Mouse (Mus musculus) neural tube, embryonic 10.5 days (tissue): ENCODE data around the gene Id3.

Source experiments
- DNase-seq: peaks from one replicate; pipeline ENCODE4 v3.0.0-alpha.2; 2017; ENCODE audit warnings: low spot score; ENCODE audit errors: extremely low spot score

The Id3 gene

DNA sequence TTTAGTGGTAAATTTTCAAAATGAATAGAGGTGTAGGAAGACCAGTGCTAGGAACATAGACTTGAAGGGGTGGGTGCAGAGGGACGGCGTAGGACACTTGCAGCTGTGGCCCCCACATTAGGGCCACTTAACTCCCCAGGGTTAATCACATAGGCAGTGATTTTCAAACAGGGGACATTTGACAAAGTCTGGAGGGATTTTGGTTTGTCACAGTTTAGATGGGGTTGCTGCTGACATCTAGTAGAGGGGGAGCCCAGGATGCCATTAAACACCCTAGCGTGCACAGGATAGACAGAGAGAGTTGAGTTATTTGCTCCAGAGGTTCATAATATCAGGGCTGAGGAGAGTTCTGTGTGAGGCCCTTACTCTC is 19.5 kb upstream of the Id3 start:
- no peak for DNase-seq

DNA sequence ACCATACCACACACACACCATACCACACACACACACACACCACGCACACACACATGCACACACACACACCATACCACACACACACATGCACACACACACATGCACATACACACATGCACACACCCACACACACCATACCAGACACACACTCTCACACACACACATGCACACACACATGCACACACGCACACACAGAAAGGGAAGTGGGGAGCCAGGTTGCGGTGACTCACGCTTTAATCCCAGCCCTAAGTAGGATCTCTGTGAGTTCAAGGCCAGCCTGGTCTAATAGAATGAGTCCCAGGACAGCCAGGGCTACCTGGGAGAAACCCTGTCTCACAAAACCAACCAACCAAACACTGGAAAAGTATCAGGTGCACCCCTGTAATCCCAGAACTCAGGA is 18.7 kb upstream of the Id3 start:
- no peak for DNase-seq

DNA sequence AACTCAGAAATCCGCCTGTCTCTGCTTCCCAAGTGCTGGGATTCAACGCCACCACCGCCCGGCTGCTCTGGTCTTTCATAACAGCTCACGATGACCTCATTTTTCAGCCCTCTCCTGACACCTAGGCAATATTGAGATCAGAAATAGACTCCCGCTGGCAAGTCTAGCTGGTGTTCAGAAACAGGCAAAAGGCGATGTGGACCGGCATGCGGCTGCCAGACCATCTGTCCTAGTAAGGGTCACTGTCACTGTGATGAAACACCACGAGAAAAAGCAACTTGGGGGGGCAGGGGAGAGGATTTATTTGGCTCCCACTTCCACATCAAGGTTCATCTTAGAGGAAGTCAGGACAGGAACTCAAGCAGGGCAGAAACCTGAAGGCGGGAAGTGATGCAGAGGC is 17.8 kb upstream of the Id3 start:
- no peak for DNase-seq

DNA sequence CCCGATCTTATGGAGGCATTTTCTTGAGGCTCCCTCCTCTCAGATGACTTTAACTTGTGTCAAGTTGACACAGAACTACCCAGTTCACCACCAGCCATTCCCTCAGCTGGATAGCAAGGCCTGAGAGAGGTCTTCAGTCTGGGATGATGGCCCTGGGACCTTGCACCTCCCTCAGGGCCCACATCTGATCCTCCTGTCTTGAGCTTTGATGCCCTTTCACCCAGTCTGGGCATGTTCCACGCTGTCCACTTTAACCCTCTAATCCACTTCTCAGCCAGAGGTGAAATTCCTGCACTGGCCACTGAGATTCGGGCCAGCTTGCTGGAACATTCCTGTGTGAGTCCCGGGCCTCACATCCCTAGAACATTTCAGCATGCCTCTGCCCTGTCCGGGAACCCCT is 17.3 kb upstream of the Id3 start:
- DNase-seq, result no peak

DNA sequence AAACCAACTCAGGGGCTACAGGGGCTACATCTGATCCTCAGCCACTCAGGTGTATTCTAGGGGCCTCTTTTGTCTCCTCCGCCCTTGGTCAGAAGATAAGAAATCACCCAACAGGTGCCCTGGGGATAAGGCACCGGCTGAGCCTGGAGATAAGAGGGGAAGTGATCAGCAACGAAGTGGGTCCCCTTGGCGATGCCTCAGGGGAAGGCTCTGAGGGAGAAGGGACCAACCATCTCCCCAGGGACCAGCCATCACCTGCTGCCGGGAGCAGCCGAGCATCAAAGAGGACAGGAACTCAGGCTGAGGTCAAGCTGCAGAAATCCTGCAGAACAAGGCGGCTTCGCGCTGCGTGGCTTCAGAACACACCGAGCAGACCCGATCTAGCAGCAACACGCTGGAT is 15.6 kb upstream of the Id3 start:
- no peak for DNase-seq

DNA sequence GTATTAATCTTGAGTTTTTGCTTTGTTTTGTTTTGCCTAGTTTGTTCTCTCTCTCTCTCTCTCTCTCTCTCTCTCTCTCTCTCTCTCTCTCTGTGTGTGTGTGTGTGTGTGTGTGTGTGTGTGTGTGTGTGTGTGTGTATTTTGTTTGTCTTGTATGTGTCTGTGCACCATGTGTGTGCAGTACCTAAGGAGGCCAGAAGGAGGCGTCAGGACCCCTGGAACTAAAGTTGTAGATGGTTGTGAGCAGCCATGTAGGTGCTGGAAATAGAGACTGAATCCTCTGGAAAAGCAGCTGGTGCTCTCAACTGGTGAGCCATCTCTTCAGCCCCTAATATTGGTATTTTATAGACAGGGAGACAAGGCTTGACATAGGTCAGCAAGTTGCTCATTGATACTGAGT is 13.5 kb upstream of the Id3 start:
- peak; percentile 12 for DNase-seq

DNA sequence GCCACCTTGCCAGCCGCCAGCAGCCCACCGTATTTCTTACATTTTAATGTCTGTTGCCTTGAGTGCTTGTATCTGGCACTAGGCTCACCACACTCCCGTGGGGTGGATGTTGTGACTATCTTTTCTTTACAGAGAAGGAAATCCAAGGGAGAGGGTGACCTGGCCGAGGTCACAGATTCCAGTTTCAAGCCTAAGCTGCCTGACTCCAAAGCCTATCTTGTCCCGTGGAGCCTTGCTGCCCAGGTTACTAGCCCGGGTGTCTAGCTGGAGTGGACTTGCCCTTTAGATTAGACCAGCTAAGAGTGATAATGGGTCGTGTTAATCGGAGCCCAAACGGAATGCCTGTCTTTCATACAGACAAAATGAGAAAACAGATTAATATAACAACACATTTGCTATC is 9.5 kb upstream of the Id3 start:
- peak; percentile 41 for DNase-seq

DNA sequence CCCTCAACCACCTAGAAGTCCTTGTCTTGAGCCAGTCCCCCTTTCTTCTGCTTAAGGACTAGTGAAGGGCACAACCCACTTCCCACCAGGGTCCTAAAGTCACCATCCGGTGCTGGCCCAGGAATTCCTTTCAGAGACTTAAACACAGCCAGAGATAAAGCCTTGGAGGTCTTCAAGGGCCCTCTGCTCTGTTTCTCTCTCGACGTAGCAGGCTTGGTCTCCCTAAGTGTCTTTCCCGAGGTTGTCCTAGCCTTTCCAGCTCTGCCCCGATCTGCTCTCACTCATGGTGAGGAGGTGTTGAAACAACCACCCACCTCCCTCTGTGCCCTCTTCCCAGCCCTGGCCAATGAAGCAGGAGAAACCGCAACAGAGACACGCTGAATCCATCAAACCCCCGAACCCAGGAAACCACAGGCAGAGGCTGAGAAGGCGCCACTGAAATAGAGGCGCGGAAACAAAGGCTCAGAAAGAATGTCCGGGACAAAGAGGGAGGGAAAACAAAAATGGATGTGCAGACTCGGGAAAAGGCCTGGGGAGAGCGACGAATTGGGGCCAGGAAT is 8.8 kb upstream of the Id3 start:
- DNase-seq, result peak; percentile 85

DNA sequence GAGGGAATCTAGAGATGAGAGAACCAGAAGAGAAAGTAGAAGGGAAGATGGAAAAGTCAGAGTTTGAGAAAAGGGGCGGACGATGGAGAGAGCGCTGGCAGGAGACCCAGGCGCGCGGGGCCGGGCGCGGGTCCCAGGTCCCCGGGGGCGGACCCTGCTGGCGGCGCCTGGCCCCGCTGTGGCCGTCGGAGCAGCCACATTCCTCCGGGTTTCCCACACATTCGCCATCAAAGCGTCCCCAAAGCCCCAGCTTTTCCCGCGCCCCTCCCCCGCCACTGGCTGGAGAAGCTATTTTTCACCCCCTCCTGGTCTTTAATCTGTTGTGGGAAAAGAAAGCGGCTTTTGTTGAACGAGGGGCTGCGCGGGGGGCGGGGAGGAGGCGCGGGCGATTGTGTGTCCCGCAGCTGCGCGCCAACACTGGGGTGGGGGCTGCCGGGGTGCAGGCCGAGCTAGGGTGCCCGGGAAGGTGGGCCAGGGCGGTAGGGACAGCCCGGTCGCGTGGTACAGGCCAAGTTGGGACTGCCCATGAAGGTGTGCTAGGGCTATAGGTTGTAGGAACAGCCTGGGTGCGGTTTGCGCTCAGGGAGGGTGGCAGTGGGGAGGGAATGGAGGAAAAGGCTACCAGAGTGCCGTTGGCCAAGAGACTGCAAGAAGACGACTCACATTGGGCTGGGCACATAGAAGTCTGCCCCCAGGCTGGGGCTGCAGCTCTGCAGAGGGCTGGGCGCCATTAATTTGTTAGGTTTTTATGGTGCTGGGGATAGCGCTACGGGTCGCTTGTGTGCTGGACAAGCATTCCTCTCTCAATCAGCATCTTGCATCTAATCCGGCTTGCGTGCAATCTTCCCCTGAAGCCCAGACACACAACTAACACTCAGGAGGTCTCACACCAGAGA is 8.1 kb upstream of the Id3 start:
- no peak for DNase-seq

DNA sequence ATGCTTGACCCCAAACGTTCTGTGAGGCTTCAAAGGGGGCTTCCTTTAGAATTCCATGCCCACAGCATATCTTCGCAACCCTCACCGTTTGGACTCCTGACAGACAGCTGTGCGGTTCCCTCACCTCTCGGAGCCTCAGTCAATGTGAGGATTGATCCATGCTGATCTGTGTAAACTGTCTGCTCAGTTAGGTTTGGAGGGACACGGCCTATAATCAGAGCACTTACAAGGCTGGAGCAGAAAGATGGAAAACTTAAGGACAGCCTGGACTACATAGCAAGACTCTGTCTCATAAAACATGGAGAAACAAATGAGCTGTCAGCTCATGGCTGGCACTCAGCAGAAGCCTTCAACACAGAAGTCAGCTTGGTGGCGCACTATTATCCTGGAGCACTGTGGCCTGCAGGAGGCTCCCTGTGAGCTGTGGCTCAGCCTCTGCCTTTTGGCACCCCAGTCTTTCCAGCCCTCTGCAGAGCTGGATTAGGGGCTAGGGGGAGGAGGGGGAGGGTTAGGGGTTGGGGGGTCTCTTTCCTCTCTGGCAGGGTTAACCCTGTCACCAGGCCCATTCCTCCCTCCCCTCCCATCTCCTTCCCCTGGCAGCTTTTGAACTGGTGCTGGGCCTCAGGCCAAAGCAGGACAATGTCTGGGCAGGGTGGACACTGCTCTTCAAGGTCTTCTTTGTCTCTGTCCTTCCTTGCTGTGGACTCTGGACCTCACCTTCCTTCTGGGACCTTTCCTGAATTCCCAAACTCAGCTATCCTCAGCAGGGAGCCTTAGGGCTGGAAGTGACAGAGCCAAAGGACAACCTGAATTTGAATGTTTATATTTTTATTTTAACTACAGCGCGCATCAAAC is 7.2 kb upstream of the Id3 start:
- peak; percentile 58 for DNase-seq

DNA sequence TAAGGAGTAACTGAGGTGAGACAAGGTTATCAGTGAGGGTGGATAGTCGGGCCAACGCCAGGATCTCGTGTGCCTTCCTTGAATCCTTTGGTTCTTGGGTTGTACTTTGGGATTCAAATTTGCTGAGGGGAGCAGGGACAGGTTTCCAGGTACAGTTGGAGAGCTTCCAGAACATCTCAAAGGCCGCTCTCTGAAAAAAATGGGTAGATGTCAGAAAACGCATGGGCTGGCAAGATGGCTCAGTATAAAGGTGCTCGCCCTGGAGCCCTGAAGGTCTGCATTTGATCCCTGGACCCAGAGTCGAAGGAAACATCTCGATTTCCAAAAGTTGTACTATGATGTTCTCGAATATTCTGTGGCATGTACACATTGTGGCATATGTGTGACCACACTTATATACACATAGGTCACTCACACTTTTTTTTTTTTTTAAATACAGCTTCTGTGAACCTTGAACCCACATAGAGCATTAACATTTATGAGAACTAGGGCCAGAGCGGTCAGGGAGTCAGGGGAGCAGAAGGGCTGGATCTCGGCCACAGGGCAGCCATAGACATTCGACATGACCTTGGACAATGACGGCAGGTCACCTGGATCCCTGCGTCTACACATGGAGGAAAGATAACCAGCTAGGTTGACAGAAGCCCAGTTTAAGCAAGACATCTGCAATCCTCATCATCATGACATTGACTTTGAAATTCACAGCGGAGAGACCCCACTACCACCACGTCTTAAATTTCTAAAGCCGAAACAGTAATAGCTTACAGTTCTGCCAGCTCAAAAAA is 3.8 kb upstream of the Id3 start:
- peak; percentile 44 for DNase-seq

DNA sequence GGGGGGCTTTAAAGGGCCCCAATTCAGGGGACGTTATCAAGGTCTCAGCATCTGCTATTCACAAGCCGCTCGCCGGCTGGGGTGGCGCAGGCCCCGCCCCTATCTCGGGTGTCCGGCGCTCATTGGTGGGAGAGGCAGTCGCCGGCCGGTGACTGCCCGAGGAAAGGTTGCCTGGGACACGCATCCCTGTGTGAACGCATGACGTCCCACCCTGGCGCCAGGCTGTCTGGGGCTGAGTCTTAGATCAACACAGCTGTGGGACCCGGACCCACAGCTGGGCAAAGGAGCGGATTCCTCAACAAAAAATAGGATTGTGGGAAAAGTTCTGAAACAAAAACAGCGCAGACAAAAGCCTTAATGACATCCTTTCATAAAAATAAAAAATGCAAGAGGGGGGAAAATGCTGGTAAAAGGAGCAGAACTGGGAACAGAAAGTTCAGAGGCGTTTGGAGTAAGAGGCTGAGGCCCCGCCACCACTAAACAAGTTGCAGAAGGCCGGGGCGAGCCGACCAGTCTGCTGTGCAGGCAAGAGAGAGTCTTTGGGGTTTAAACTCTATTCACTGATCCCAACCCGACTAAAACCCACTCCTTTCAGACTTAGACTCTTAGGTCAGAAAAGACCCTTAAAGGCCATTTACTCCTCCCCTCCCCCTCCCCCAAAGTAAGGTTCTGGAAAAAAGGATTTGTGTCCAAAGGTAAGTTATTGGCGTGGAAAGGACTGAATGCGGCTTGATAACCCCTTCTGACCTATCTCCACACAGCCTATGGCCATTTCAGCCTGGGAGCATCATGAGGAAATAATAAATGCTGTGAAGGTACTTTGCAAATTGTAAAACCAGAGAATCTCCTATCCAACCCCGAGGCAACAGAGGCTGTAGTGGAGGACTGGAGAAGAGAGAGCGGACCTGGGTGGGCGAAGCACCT is 2.7 kb upstream of the Id3 start:
- DNase-seq, result peak; percentile 95

DNA sequence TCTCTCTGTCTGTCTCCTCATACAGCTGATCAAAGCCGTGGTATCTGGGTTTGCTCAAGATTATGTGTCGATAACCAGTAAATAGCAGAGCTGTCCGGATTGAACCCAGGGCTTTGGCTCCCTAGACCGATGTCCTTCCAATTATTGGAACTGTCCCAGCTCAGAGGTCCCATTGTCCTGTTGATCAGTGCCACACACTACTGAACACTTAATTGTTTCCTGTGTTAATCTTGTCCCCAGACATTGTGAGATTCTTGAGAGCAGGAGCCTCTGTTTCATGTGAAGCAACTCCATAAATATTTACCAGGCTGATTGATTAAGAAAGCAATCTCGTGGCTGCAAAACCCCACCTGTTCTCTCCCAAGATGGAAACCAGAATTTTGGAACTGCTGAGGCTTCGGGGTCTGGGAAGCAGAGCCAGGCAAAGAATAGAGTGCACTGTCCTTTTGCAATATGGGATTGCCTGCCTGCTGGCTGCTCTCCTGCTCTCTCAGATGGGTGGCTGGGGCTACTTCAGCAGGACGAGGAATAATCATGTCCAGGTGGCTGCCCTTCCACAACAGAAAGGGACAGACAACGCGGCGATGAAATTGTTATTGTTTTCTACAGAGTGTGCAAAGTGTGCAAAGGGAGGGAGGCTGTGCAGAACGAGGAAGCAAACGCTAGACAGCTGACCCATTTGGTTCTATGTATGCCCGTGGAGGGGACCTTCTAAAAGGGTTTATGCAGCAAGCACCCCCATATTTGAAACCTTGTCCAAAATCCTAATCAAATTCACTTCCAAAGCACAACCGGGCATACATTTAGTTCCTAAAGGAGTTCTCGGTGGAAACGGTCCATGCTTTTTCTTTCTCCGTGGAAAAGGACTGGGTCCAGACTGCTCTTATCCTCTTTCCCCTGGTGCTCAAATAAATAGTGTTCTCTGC is 767 bp upstream of the Id3 start:
- peak; percentile 45 for DNase-seq

DNA sequence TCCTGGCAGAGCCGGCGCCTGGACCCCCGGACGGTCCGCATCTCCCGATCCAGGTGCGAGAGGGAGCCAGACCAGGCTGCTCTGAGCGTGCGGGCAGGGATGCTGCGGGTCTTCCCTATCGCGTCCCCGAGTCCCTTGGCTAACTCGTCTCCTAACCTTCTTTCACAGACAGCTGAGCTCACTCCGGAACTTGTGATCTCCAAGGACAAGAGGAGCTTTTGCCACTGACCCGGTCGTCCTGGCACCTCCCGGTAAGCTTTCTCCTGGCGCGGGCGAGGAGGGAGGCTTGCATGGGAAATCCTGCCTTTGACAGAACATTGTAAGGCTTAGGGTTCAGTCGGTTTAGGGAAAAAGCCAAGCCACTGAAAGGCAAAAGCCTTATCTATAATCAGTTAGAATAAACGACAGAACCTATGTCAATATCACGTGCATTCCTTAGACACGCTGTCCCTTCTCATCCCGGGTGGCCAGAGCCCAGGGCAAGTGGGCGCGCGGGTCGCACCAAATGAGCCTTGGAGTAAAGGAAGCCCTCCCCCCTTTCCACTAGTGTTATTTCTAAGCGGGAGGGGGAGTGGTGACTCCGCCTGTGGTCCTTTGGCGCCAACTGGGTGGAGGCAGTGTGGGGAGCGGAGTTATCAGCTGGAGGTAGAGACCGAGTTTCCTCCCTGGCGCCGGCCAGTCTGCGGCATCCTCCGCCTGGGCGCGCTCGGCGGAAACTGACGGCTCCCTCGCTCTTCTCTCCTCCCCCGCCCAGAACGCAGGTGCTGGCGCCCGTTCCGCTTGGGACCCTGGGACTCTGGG is 1.0 kb downstream of the Id3 start:
- peak; percentile 74 for DNase-seq

DNA sequence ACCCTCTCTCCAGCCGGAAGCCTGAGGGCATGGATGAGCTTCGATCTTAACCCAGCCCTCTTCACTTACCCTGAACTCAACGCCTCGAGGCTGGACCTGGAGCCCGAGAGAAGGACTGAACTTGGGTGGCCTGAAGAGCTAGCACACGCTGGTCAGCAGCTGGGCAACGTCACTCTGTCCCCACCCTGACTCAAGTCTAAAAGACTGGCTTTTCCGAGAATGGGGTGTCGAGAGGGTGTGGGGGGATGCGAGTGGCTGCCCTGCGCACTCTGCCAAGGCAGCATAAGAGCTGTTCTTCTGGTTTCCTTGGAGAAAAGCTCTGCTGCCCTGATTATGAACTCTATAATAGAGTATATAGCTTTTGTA is 1.6 kb downstream of the Id3 start:
- DNase-seq, result no peak

DNA sequence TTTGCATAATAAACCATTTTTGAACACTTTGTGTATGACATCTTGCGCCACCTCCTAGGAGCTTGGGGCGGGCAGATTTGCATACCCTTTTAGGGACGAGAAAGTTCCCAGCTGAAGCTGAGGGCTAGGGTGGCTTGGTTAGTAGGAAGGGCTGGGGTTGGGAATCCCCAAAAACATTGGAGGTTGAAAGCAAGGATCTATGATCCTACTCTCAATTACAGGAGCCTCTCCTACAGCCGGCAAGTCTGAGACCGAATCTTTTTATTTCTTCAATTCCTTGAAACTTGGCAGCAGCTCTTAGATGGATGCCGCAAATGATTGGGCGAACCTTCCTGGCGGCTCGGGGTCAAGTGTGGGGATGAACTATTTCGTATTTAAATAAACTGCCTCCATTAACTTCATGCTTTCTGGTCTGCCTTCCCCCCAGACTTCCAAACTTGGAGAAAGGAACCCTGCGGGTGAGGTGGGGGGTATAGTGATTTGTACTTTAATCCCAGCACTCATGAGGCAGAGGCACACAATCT is 2.1 kb downstream of the Id3 start:
- DNase-seq, result no peak

DNA sequence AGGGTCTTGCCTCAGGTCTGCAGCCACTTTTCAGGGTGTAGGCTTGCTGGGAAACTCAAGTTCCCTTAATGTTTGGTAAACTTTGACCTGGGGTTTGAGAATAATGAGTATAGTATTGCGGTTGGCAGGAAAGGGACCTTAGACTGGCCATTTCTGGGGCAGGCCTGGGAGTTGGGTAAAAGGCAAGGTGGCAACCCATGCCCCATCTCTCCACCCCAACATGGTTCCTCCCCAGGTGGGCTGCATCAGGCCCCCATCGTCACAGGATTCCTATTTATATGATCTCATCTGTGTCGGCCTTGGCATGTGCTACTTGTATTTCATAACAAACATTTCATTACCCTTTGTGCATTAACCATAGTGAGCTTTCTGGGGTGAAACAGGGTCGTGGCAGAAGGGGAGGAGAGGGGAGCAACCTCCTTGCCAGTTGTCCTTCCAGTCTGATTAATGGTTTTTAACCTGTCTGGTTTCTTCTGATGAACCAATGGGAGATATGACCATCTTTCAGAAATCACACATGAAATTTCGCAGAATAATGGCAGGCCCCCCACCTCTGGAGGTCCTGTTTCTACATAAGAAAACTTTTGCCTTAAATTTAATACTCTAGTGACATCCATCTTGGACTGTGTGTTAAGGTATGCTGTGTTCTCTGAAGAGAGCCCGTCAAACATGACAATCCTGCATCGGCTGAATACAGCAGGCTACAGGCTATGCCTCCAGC is 2.9 kb downstream of the Id3 start:
- DNase-seq, result peak; percentile 40

DNA sequence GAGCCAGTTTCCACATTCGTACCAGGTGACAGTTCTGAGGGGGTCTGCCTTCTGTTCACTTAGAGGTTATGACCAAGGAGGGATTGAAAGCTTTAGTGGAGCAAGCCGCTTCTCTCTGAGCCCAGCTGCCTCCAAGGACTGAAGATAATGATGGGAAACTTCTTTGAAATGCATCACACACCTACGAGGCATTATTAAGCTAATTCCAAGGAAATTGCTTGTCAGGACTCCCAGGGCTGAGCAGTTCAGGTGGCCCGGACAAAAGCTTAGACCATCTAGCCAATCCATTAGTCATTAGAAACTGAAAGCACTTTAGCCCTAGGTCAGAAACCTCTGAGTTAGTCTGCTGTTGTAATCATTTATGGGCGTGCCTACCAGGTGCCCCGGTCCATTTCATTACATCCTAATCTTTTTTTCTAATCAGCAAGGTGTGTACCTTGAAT is 3.4 kb downstream of the Id3 start:
- DNase-seq, result peak; percentile 55
